Mouse (Mus musculus) small intestine, adult 2 months (tissue): ENCODE results near the gene Hs3st5.

Experiments
- CTCF ChIP-seq: fragments of 200-500 bp; IDR thresholded peaks from 2 replicates; pipeline ENCODE4 v1.5.1; 2012; ENCODE audit warnings: low read depth, mild to moderate bottlenecking, control low read depth, inconsistent platforms, low read length, moderate library complexity, mixed read lengths; ENCODE audit not compliant: insufficient replicate concordance, insufficient read length; ENCODE audit errors: extremely low read depth
- POLR2A ChIP-seq: fragments of 200-500 bp; IDR thresholded peaks from 2 replicates; pipeline ENCODE4 v1.6.1; 2012; ENCODE audit warnings: low read depth, mild to moderate bottlenecking, control low read depth, inconsistent platforms, low read length, moderate library complexity

DNA sequence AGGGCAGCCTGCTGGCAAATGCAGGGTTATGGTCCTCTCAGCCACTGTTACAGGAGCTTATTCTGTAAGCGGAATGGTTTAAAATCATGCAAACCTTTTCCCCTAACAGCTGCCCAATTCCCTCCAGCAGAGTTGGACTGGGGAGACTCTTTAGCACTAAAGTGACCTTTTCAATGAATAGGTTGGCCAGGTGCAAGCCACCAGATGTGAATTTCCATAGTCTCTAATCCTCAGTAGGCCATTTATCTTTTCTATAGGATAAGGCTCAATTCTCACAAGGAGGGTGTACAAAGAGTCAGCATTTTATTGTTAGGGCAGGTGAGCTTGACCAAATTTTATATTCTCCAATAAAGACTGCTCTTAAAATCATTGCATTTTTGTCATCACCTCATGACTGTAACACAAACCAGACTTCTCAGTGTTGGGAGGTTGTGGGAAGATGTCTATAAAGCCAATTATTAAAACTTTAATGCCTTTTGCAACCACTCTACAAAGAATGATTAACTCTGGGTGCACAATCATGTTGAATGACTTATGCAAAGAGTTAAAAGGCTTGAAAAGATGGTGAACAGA lies 21.8 kb upstream of the Hs3st5 start:
- TF ChIP-seq CTCF (no peak), POLR2A (no peak)
